Mouse (Mus musculus) liver, adult 2 months (tissue): ENCODE results near the gene Bst2. TPM values are rescaled to one million over a fixed set of nuclear protein-coding genes. Genes with fewer than 3 reads are reported as not detected.

ENCODE experiments used
- DNase-seq: peaks from one replicate; pipeline ENCODE4 v3.0.0-alpha.2; 2011; ENCODE audit warnings: low read depth, low spot score; ENCODE audit errors: extremely low read depth
- H3K27ac ChIP-seq: fragments of 200-500 bp; replicated peaks from 2 replicates; pipeline ENCODE4 v1.5.1; 2012; ENCODE audit warnings: low read depth, mild to moderate bottlenecking, control low read depth, inconsistent platforms, low read length; ENCODE audit not compliant: insufficient read depth
- H3K27me3 ChIP-seq: fragments of 200-500 bp; 2 replicates; pipeline ENCODE4 v1.6.1; 2012; ENCODE audit warnings: mild to moderate bottlenecking, moderate library complexity, low read length, inconsistent platforms; ENCODE audit not compliant: control insufficient read depth, insufficient read depth
- H3K36me3 ChIP-seq: fragments of 200-500 bp; 2 replicates; pipeline ENCODE4 v1.6.1; 2012; ENCODE audit warnings: low read length, inconsistent platforms; ENCODE audit not compliant: control insufficient read depth, insufficient read depth
- H3K4me1 ChIP-seq: fragments of 200-500 bp; 2 replicates; pipeline ENCODE4 v1.6.1; 2011; ENCODE audit warnings: low read length; ENCODE audit not compliant: control insufficient read depth, insufficient read depth
- H3K4me3 ChIP-seq: fragments of 200-500 bp; 2 replicates; pipeline ENCODE4 v1.5.1; 2011; ENCODE audit warnings: low read depth, mild to moderate bottlenecking, control low read depth, low read length, moderate library complexity; ENCODE audit not compliant: insufficient read depth
- H3K79me2 ChIP-seq: fragments of 200-500 bp; 2 replicates; pipeline ENCODE4 v1.6.1; 2012; ENCODE audit warnings: inconsistent platforms, mild to moderate bottlenecking, low read length, moderate library complexity; ENCODE audit not compliant: control insufficient read depth, insufficient read depth
- H3K9ac ChIP-seq: fragments of 200-500 bp; 2 replicates; pipeline ENCODE4 v1.6.1; 2012; ENCODE audit warnings: low read depth, mild to moderate bottlenecking, control low read depth, inconsistent platforms, low read length
- CTCF ChIP-seq: fragments of 200-500 bp; IDR thresholded peaks from 2 replicates; pipeline ENCODE4 v1.5.1; 2011; ENCODE audit warnings: low read depth, low read length, control low read depth
- POLR2A ChIP-seq: fragments of 200-500 bp; IDR thresholded peaks from 2 replicates; pipeline ENCODE4 v1.6.1; 2011; ENCODE audit warnings: low read length, control low read depth; ENCODE audit not compliant: insufficient read depth; ENCODE audit errors: extremely low read depth
- whole genome bisulfite sequencing: fragments of 180-500 bp; shearing (Covaris S2); methylation state at CpG from one replicate; pipeline ENCODE4 v1.1.7; 2018; 5-methylcytosine and 5-hydroxymethylcytosine counted together
- polyA plus RNA-seq: library from polyadenylated mRNA; depleted of rRNA; stranded (reverse); fragments of >200 nt; gene quantifications from 2 replicates; pipeline ENCODE4 v1.2.3, GENCODE M21; 2012; rRNA removed
- total RNA-seq: library from RNA; depleted of rRNA; stranded (reverse); fragments of >200 nt; gene quantifications from 2 replicates; pipeline ENCODE4 v1.2.3, GENCODE M21; 2014; rRNA removed

Gene Bst2
- total and polyA plus RNA-seq, 2 experiments = 678 to 871 TPM

- TF ChIP-seq POLR2A = no peak
- TF ChIP-seq CTCF = no peak
- Histone ChIP-seq H3K79me2 (peaks cover 6% of the 10 kb centered on the region; the same call in 1 of the 2 replicates), H3K4me1 (peaks cover 6% of the 10 kb centered on the region), H3K36me3 (no peaks in the 10 kb centered on the region), H3K27me3 (no peaks in the 10 kb centered on the region), H3K4me3 (no peak overlapping the region), H3K9ac (no peak overlapping the region), H3K27ac (no peak overlapping the region)
- 94% methylated on average over 19 of the region's 19 CpGs for WGBS
- DNase-seq = no peak
Observed at GRCm38 (mm10) chr8:71484736-71485135, 52.5 kb downstream of the Bst2 start.

Other genes with a start within 250 kb of the Bst2 start
- gene Use1, start 170.6 kb downstream of the Bst2 start, total RNA-seq = 76.6 and 82.2 TPM in 2 replicates
- gene Use1, start 170.6 kb downstream of the Bst2 start, polyA plus RNA-seq = 60.2 and 69.9 TPM in 2 replicates
- gene Ocel1, start 166.2 kb downstream of the Bst2 start, total RNA-seq = 8.0 and 8.1 TPM in 2 replicates
- gene Ocel1, start 166.2 kb downstream of the Bst2 start, polyA plus RNA-seq = 9.2 and 17.1 TPM in 2 replicates
- gene Nr2f6, start 155.5 kb downstream of the Bst2 start, total RNA-seq = 73.9 and 117 TPM in 2 replicates
- gene Nr2f6, start 155.5 kb downstream of the Bst2 start, polyA plus RNA-seq = 319 and 341 TPM in 2 replicates
- 7.9 and 9.7 TPM in 2 replicates for gene Ushbp1, start 141.7 kb downstream of the Bst2 start, total RNA-seq
- gene Ushbp1, start 141.7 kb downstream of the Bst2 start, polyA plus RNA-seq = 7.9 and 13.6 TPM in 2 replicates
- gene Babam1, start 140.6 kb downstream of the Bst2 start, total RNA-seq = 42.7 and 44.8 TPM in 2 replicates
- 98.5 and 106 TPM in 2 replicates for gene Babam1, start 140.6 kb downstream of the Bst2 start, polyA plus RNA-seq
- 0.09 and 0.34 TPM in 2 replicates for gene Ankle1, start 131.4 kb downstream of the Bst2 start, total RNA-seq
- gene Ankle1, start 131.4 kb downstream of the Bst2 start, polyA plus RNA-seq = 0.11 and 0.22 TPM in 2 replicates
- 3.1 and 5.0 TPM in 2 replicates for gene Abhd8, start 73.8 kb downstream of the Bst2 start, total RNA-seq
- gene Abhd8, start 73.8 kb downstream of the Bst2 start, polyA plus RNA-seq = 6.7 and 11.7 TPM in 2 replicates
- 35.1 and 48.2 TPM in 2 replicates for gene Mrpl34, start 72.5 kb downstream of the Bst2 start, total RNA-seq
- gene Mrpl34, start 72.5 kb downstream of the Bst2 start, polyA plus RNA-seq = 104 and 123 TPM in 2 replicates
- gene Dda1, start 68.3 kb downstream of the Bst2 start, total RNA-seq = 7.7 and 8.3 TPM in 2 replicates
- gene Dda1, start 68.3 kb downstream of the Bst2 start, polyA plus RNA-seq = 32.5 and 34.1 TPM in 2 replicates
- 2.3 and 3.8 TPM in 2 replicates for gene Ano8, start 51.5 kb downstream of the Bst2 start, total RNA-seq
- 3.7 and 5.2 TPM in 2 replicates for gene Ano8, start 51.5 kb downstream of the Bst2 start, polyA plus RNA-seq
- 11.6 and 12.7 TPM in 2 replicates for gene Gtpbp3, start 49.4 kb downstream of the Bst2 start, total RNA-seq
- 12.9 and 15.5 TPM in 2 replicates for gene Gtpbp3, start 49.4 kb downstream of the Bst2 start, polyA plus RNA-seq
- 15.3 and 22.8 TPM in 2 replicates for gene Plvap, start 25.7 kb downstream of the Bst2 start, total RNA-seq
- gene Plvap, start 25.7 kb downstream of the Bst2 start, polyA plus RNA-seq = 128 and 132 TPM in 2 replicates
- not detected in 2 replicates for gene Ccdc194, start 11.7 kb downstream of the Bst2 start, total RNA-seq
- 0.05 TPM in 1 of 2 replicates, not detected in the other for gene Ccdc194, start 11.7 kb downstream of the Bst2 start, polyA plus RNA-seq
- gene Mvb12a, start 5.5 kb upstream of the Bst2 start, total RNA-seq = 98.9 and 105 TPM in 2 replicates
- gene Mvb12a, start 5.5 kb upstream of the Bst2 start, polyA plus RNA-seq = 164 and 165 TPM in 2 replicates
- 0.46 and 0.47 TPM in 2 replicates for gene Tmem221, start 21.4 kb upstream of the Bst2 start, total RNA-seq
- gene Tmem221, start 21.4 kb upstream of the Bst2 start, polyA plus RNA-seq = 0.14 and 0.55 TPM in 2 replicates
- not detected in 2 replicates for gene Nxnl1, start 29.1 kb upstream of the Bst2 start, total RNA-seq
- gene Nxnl1, start 29.1 kb upstream of the Bst2 start, polyA plus RNA-seq = not detected in 2 replicates
- 6.8 and 7.2 TPM in 2 replicates for gene Slc27a1, start 31.4 kb upstream of the Bst2 start, total RNA-seq
- gene Slc27a1, start 31.4 kb upstream of the Bst2 start, polyA plus RNA-seq = 12.5 and 15.7 TPM in 2 replicates
- gene Pgls, start 54.7 kb upstream of the Bst2 start, total RNA-seq = 111 and 113 TPM in 2 replicates
- 119 and 124 TPM in 2 replicates for gene Pgls, start 54.7 kb upstream of the Bst2 start, polyA plus RNA-seq
- 0.92 and 1.3 TPM in 2 replicates for gene Fam129c, start 60.2 kb upstream of the Bst2 start, total RNA-seq
- 0.73 and 2.1 TPM in 2 replicates for gene Fam129c, start 60.2 kb upstream of the Bst2 start, polyA plus RNA-seq
- 43.2 and 55.0 TPM in 2 replicates for gene Colgalt1, start 73.5 kb upstream of the Bst2 start, total RNA-seq
- gene Colgalt1, start 73.5 kb upstream of the Bst2 start, polyA plus RNA-seq = 65.3 and 77.3 TPM in 2 replicates
- 0.09 and 0.20 TPM in 2 replicates for gene Unc13a, start 134.3 kb upstream of the Bst2 start, total RNA-seq
- gene Unc13a, start 134.3 kb upstream of the Bst2 start, polyA plus RNA-seq = 0.15 and 0.72 TPM in 2 replicates
- gene Jak3, start 138.8 kb upstream of the Bst2 start, total RNA-seq = 4.0 and 4.6 TPM in 2 replicates
- gene Jak3, start 138.8 kb upstream of the Bst2 start, polyA plus RNA-seq = 5.7 and 7.9 TPM in 2 replicates
- gene Insl3, start 151.8 kb upstream of the Bst2 start, total RNA-seq = 0.74 and 1.1 TPM in 2 replicates
- gene Insl3, start 151.8 kb upstream of the Bst2 start, polyA plus RNA-seq = 4.9 and 8.2 TPM in 2 replicates
- 0.92 and 1.3 TPM in 2 replicates for gene B3gnt3, start 164.3 kb upstream of the Bst2 start, total RNA-seq
- 1.5 and 2.6 TPM in 2 replicates for gene B3gnt3, start 164.3 kb upstream of the Bst2 start, polyA plus RNA-seq
- gene Fcho1, start 188.3 kb upstream of the Bst2 start, total RNA-seq = 0.18 and 0.87 TPM in 2 replicates
- 0.44 and 2.8 TPM in 2 replicates for gene Fcho1, start 188.3 kb upstream of the Bst2 start, polyA plus RNA-seq